Mouse (Mus musculus): ENCODE data around the gene Btn1a1. TPM values are rescaled to one million over a fixed set of nuclear protein-coding genes. Genes with fewer than 3 reads are reported as not detected.

Btn1a1 gene
- polyA plus RNA-seq, 1 experiment from 2014 or later, result not detected

- Histone ChIP-seq H3K27ac (no peak overlapping the region), H3K36me3 (ENCODE audit: inconsistent target) (no peaks in the 10 kb centered on the region), H3K4me3 (ENCODE audit: inconsistent target) (no peak overlapping the region), H3K79me2 (ENCODE audit: inconsistent target) (no peaks in the 10 kb centered on the region)
- WGBS (ENCODE audit: missing documents), result 74% methylated on average over 19 of the region's 19 CpGs
These were observed 32.1 kb upstream of the Btn1a1 start for GRCm38 (mm10) chr13:23497656-23498321.

GRCm38 (mm10) chr13:23495526-23495925 lies 29.8 kb upstream of the Btn1a1 start:
- Histone ChIP-seq H3K36me3 (ENCODE audit: inconsistent target) (no peaks in the 10 kb centered on the region), H3K79me2 (ENCODE audit: inconsistent target) (no peaks in the 10 kb centered on the region), H3K4me3 (ENCODE audit: inconsistent target) (no peak overlapping the region), H3K27ac (no peak overlapping the region)
- 95% methylated on average over 6 of the region's 6 CpGs for WGBS (ENCODE audit: missing documents)

GRCm38 (mm10) chr13:23491990-23492389 lies 26.3 kb upstream of the Btn1a1 start:
- Histone ChIP-seq H3K79me2 (ENCODE audit: inconsistent target) (no peaks in the 10 kb centered on the region), H3K27ac (no peak overlapping the region), H3K4me3 (ENCODE audit: inconsistent target) (0 out of 2 replicates have a peak overlapping the region, but pooled peaks have one; percentile 2), H3K36me3 (ENCODE audit: inconsistent target) (no peaks in the 10 kb centered on the region)
- WGBS (ENCODE audit: missing documents), result 41% methylated on average over 13 of the region's 14 CpGs

- H3K36me3 ChIP-seq (ENCODE audit: inconsistent target), result no peaks in the 10 kb centered on the region
- H3K27ac ChIP-seq, result no peak overlapping the region
- 29% methylated on average over 1 of the region's 1 CpGs for WGBS (ENCODE audit: missing documents)
- H3K4me3 ChIP-seq (ENCODE audit: inconsistent target), result no peak overlapping the region
- H3K79me2 ChIP-seq (ENCODE audit: inconsistent target), result no peaks in the 10 kb centered on the region
These were observed 25.6 kb upstream of the Btn1a1 start for GRCm38 (mm10) chr13:23491263-23491662.

GRCm38 (mm10) chr13:23490863-23491262 lies 25.2 kb upstream of the Btn1a1 start:
- Histone ChIP-seq H3K4me3 (ENCODE audit: inconsistent target) (no peak overlapping the region), H3K27ac (no peak overlapping the region), H3K79me2 (ENCODE audit: inconsistent target) (no peaks in the 10 kb centered on the region), H3K36me3 (ENCODE audit: inconsistent target) (no peaks in the 10 kb centered on the region)
- 75% methylated on average over 1 of the region's 1 CpGs for WGBS (ENCODE audit: missing documents)

- H3K27ac ChIP-seq, result no peak within 1 kb of the TSS
- H3K36me3 ChIP-seq (ENCODE audit: inconsistent target), result no peaks in the 10 kb centered on the region
- 16% methylated on average over 12 of the region's 14 CpGs for WGBS (ENCODE audit: missing documents)
- H3K79me2 ChIP-seq (ENCODE audit: inconsistent target), result no peaks in the 10 kb centered on the region
- no peak within 1 kb of the TSS for H3K4me3 ChIP-seq (ENCODE audit: inconsistent target)
These were observed 23.0 kb upstream of the Btn1a1 start, which contains the start of gene Btn2a2 for GRCm38 (mm10) chr13:23488400-23489322. Gene Btn2a2 (minus strand): TSS chr13:23488857.

- Histone ChIP-seq H3K27ac (no peak overlapping the region), H3K79me2 (ENCODE audit: inconsistent target) (no peaks in the 10 kb centered on the region), H3K36me3 (ENCODE audit: inconsistent target) (no peaks in the 10 kb centered on the region), H3K4me3 (ENCODE audit: inconsistent target) (no peak overlapping the region)
- 48% methylated on average over 5 of the region's 5 CpGs for WGBS (ENCODE audit: missing documents)
These were observed 19.6 kb upstream of the Btn1a1 start for GRCm38 (mm10) chr13:23485271-23485670.

GRCm38 (mm10) chr13:23483153-23483552 lies 17.5 kb upstream of the Btn1a1 start:
- Histone ChIP-seq H3K4me3 (ENCODE audit: inconsistent target) (no peak overlapping the region), H3K36me3 (ENCODE audit: inconsistent target) (no peaks in the 10 kb centered on the region), H3K79me2 (ENCODE audit: inconsistent target) (no peaks in the 10 kb centered on the region), H3K27ac (no peak overlapping the region)
- 60% methylated on average over 2 of the region's 2 CpGs for WGBS (ENCODE audit: missing documents)

GRCm38 (mm10) chr13:23475658-23476057 lies 10.0 kb upstream of the Btn1a1 start:
- no peaks in the 10 kb centered on the region for H3K36me3 ChIP-seq (ENCODE audit: inconsistent target)
- H3K27ac ChIP-seq, result no peak overlapping the region
- 92% methylated on average over 2 of the region's 2 CpGs for WGBS (ENCODE audit: missing documents)
- no peak overlapping the region for H3K4me3 ChIP-seq (ENCODE audit: inconsistent target)
- H3K79me2 ChIP-seq (ENCODE audit: inconsistent target), result no peaks in the 10 kb centered on the region

GRCm38 (mm10) chr13:23466911-23467310 lies 1.2 kb upstream of the Btn1a1 start:
- no peak overlapping the region for H3K27ac ChIP-seq
- H3K36me3 ChIP-seq (ENCODE audit: inconsistent target), result no peaks in the 10 kb centered on the region
- WGBS (ENCODE audit: missing documents), result 26% methylated on average over 9 of the region's 9 CpGs
- H3K4me3 ChIP-seq (ENCODE audit: inconsistent target), result no peak overlapping the region
- no peaks in the 10 kb centered on the region for H3K79me2 ChIP-seq (ENCODE audit: inconsistent target)

- no peak overlapping the region for H3K4me3 ChIP-seq (ENCODE audit: inconsistent target)
- no peak overlapping the region for H3K27ac ChIP-seq
- no peaks in the 10 kb centered on the region for H3K79me2 ChIP-seq (ENCODE audit: inconsistent target)
- WGBS (ENCODE audit: missing documents), result 100% methylated on average over 1 of the region's 1 CpGs
- H3K36me3 ChIP-seq (ENCODE audit: inconsistent target), result no peaks in the 10 kb centered on the region
These were observed 605 bp upstream of the Btn1a1 start for GRCm38 (mm10) chr13:23466306-23466705.

- 6% methylated on average over 11 of the region's 11 CpGs for WGBS (ENCODE audit: missing documents)
These were observed 797 bp downstream of the Btn1a1 start for GRCm38 (mm10) chr13:23464841-23465366.

GRCm38 (mm10) chr13:23464224-23464637 lies 1.5 kb downstream of the Btn1a1 start:
- 1% methylated on average over 29 of the region's 29 CpGs for WGBS (ENCODE audit: missing documents)
- Histone ChIP-seq H3K36me3 (ENCODE audit: inconsistent target) (no peaks in the 10 kb centered on the region), H3K4me3 (ENCODE audit: inconsistent target) (peak overlapping the region; percentile 39), H3K27ac (no peak overlapping the region), H3K79me2 (ENCODE audit: inconsistent target) (no peaks in the 10 kb centered on the region)

More at GRCm38 (mm10) chr13:23464841-23465366, 797 bp downstream of the Btn1a1 start:
- peak overlapping the region; percentile 39 for H3K4me3 ChIP-seq (ENCODE audit: inconsistent target)
- no peak overlapping the region for H3K27ac ChIP-seq
- no peaks in the 10 kb centered on the region for H3K79me2 ChIP-seq (ENCODE audit: inconsistent target)
- H3K36me3 ChIP-seq (ENCODE audit: inconsistent target), result no peaks in the 10 kb centered on the region

GRCm38 (mm10) chr13:23463381-23464223 lies 2.1 kb downstream of the Btn1a1 start:
- Histone ChIP-seq H3K36me3 (ENCODE audit: inconsistent target) (no peaks in the 10 kb centered on the region), H3K4me3 (ENCODE audit: inconsistent target) (peak overlapping the region; percentile 39), H3K27ac (no peak overlapping the region), H3K79me2 (ENCODE audit: inconsistent target) (no peaks in the 10 kb centered on the region)
- WGBS (ENCODE audit: missing documents), result 2% methylated on average over 21 of the region's 21 CpGs
